In genomic region chr17:31855597-31856518, GRCm38 (mm10) we compare ENCODE assay signal across 8 mouse cellular contexts. TPM values are rescaled to one million over a fixed set of nuclear protein-coding genes. Genes with fewer than 3 reads are reported as not detected.
DNase-seq lines count a peak whose midpoint lies in the region; ATAC-seq and TF ChIP-seq lines count a peak whose summit lies in the region.

Gene Sik1, minus strand, starts transcription at chr17:31855804.

- peaks cover 11% of the 10 kb centered on the region for H3K79me2 ChIP-seq in MEL (ENCODE audit: control insufficient read depth, insufficient read depth, low read length, poor library complexity)

- peaks cover 2 to 12% of the 10 kb centered on the region in 2 experiments; a peak in 3 of 4 replicates for H3K4me1 ChIP-seq in MEL (ENCODE audit: control insufficient read depth in 1 of 2, insufficient read depth in 2 of 2, low read length in 2 of 2)
- no peaks in the 10 kb centered on the region for H3K4me1 ChIP-seq in cerebellum, adult 2 months (ENCODE audit: control insufficient read depth, insufficient read depth, low read length)
- H3K4me1 ChIP-seq in lung, postnatal 0 days (ENCODE audit: insufficient read depth, low read depth, low read length): peaks cover 17% of the 10 kb centered on the region; the same call in 1 of the 2 replicates

- H3K4me2 ChIP-seq in lung, postnatal 0 days (replicated peaks; ENCODE audit: low read depth, low read length): peak within 1 kb of the TSS; percentile 69

- H3K27ac ChIP-seq in MEL (ENCODE audit: control insufficient read depth, low read depth, low read length): peak within 1 kb of the TSS; percentile 83
- peak within 1 kb of the TSS; percentile 30; the same call in 1 of the 2 replicates for H3K27ac ChIP-seq in cerebellum, adult 2 months (ENCODE audit: insufficient read depth, low read length)
- H3K27ac ChIP-seq in lung, postnatal 0 days (ENCODE audit: low read length): peak within 1 kb of the TSS; percentile 98

- peak; percentile 96 for DNase-seq in MEL (ENCODE audit: low read depth, low spot score)
- peak; percentile 96 to 97 for DNase-seq in cerebellum, adult 2 months
- DNase-seq in forelimb bud, embryonic 11.5 days (ENCODE audit: low read depth, low spot score): peak; percentile 96
- DNase-seq in layer of hippocampus, adult 9-11 months: peak; percentile 98
- DNase-seq in lung, postnatal 0 days (ENCODE audit: low spot score): peak; percentile 99
- DNase-seq in ovary, postnatal 14 days (ENCODE audit: low spot score): peak; percentile 98
- DNase-seq in thymus, postnatal 14 days: peak; percentile 99

- no peak for TF ChIP-seq RAD21 in MEL (IDR thresholded peaks at IDR 0.05; ENCODE audit: low read depth, low read length)

- H3K36me3 ChIP-seq in MEL (ENCODE audit: control insufficient read depth in 1 of 2, insufficient read depth in 2 of 2, low read length in 2 of 2): no peaks in the 10 kb centered on the region
- H3K36me3 ChIP-seq in lung, postnatal 0 days (ENCODE audit: insufficient read depth, low read length): peaks cover 4% of the 10 kb centered on the region

- TF ChIP-seq POLR2A in MEL (IDR thresholded peaks at IDR 0.05; ENCODE audit: control insufficient read depth in 1 of 2, insufficient read depth in 1 of 2, low read depth in 1 of 2, low read length in 2 of 2, poor library complexity in 1 of 2): peak; percentile 49 to 55; a peak in 2 of 4 replicates
- TF ChIP-seq POLR2A in cerebellum, adult 2 months (IDR thresholded peaks at IDR 0.05; ENCODE audit: borderline replicate concordance, insufficient read depth, low read length): no peak

- H3K9ac ChIP-seq in MEL (ENCODE audit: control insufficient read depth, low read depth, low read length, poor library complexity, severe bottlenecking): peak within 1 kb of the TSS; percentile 93
- peak within 1 kb of the TSS; percentile 100 for H3K9ac ChIP-seq in lung, postnatal 0 days (replicated peaks; ENCODE audit: low read depth)

- peak; percentile 77 to 83 for ATAC-seq in hematopoietic stem cell, adult 5-6 weeks (replicated peaks in 1 of 2; ENCODE audit: insufficient read depth in 1 of 2, low FRiP score in 2 of 2, low TSS enrichment in 1 of 2, low read depth in 1 of 2, poor library complexity in 2 of 2, severe bottlenecking in 2 of 2)
- ATAC-seq in lung, postnatal 0 days: peak; percentile 85

- H3K4me3 ChIP-seq in MEL (ENCODE audit: control insufficient read depth in 1 of 2, insufficient read depth in 1 of 2, low read depth in 2 of 2, low read length in 2 of 2): peak within 1 kb of the TSS; percentile 98
- H3K4me3 ChIP-seq in cerebellum, adult 2 months (replicated peaks; ENCODE audit: insufficient read depth, low read depth, low read length): peak within 1 kb of the TSS; percentile 71
- H3K4me3 ChIP-seq in lung, postnatal 0 days (ENCODE audit: low read depth, low read length): peak within 1 kb of the TSS; percentile 98

- H3K27me3 ChIP-seq in MEL (ENCODE audit: control insufficient read depth in 1 of 2, insufficient read depth in 2 of 2, low read length in 2 of 2): no peaks in the 10 kb centered on the region
- H3K27me3 ChIP-seq in cerebellum, adult 2 months (ENCODE audit: control insufficient read depth, insufficient read depth, low read length): no peaks in the 10 kb centered on the region
- H3K27me3 ChIP-seq in lung, postnatal 0 days (replicated peaks; ENCODE audit: insufficient read depth, low read length): no peaks in the 10 kb centered on the region

- WGBS in cerebellum, adult 2 months: 1% methylated on average over 85 of the region's 92 CpGs
- 1% methylated on average over 50 of the region's 92 CpGs for whole genome bisulfite sequencing in lung, postnatal 0 days

- no peak for TF ChIP-seq EP300 in MEL (IDR thresholded peaks at IDR 0.05; ENCODE audit: low read depth in 1 of 2, low read length in 2 of 2)
- TF ChIP-seq EP300 in lung, postnatal 0 days (IDR thresholded peaks at IDR 0.05): peak; percentile 14; the same call in 1 of the 2 replicates

- H3K9me3 ChIP-seq in MEL (replicated peaks; ENCODE audit: insufficient read depth, low read length): no peaks in the 10 kb centered on the region
- no peaks in the 10 kb centered on the region for H3K9me3 ChIP-seq in lung, postnatal 0 days (ENCODE audit: low read length)

- TF ChIP-seq CTCF in MEL (IDR thresholded peaks at IDR 0.05 in 2 of 3, conservative IDR thresholded peaks at IDR 0.05 in 1 of 3; ENCODE audit: control insufficient read depth in 1 of 3, insufficient read depth in 1 of 3, low read depth in 2 of 3, low read length in 3 of 3, poor library complexity in 1 of 3, severe bottlenecking in 1 of 3): peak in 2 of 3 experiments; percentile 52 to 96; a peak in 4 of 6 replicates
- TF ChIP-seq CTCF in cerebellum, adult 2 months (IDR thresholded peaks at IDR 0.05; ENCODE audit: borderline replicate concordance, insufficient read depth, low read depth, low read length): peak; percentile 31; the same call in 1 of the 2 replicates
- TF ChIP-seq CTCF in lung, postnatal 0 days (IDR thresholded peaks at IDR 0.05): peak; percentile 64

TF ChIP-seq in MEL, 35 proteins besides CTCF, POLR2A, EP300 and RAD21:
- no peak for TF ChIP-seq MAFK (IDR thresholded peaks at IDR 0.05; ENCODE audit: borderline replicate concordance, low read depth, low read length)
- no peak for TF ChIP-seq ZC3H11A (IDR thresholded peaks at IDR 0.05; ENCODE audit: low read depth, low read length)
- peak; percentile 37; the same call in 1 of the 2 replicates for TF ChIP-seq TCF12 (IDR thresholded peaks at IDR 0.05; ENCODE audit: low read depth, low read length)
- TF ChIP-seq TAL1 (IDR thresholded peaks at IDR 0.05; ENCODE audit: low read length): no peak
- peak; percentile 52; the same call in 1 of the 2 replicates for TF ChIP-seq NELFE (IDR thresholded peaks at IDR 0.05; ENCODE audit: low read depth, low read length)
- 0 out of 2 replicates have a peak, but pooled peaks have one; percentile 6 for TF ChIP-seq USF1 (IDR thresholded peaks at IDR 0.05; ENCODE audit: low read depth, low read length)
- peak; percentile 75 for TF ChIP-seq MXI1 (IDR thresholded peaks at IDR 0.05; ENCODE audit: low read depth, low read length)
- TF ChIP-seq GABPA (IDR thresholded peaks at IDR 0.05; ENCODE audit: low read depth, low read length): peak; percentile 43; the same call in 1 of the 2 replicates
- no peak for TF ChIP-seq RCOR1 (IDR thresholded peaks at IDR 0.05; ENCODE audit: low read depth, low read length)
- TF ChIP-seq USF2 (IDR thresholded peaks at IDR 0.05; ENCODE audit: borderline replicate concordance in 1 of 2, insufficient read depth in 1 of 2, low read depth in 1 of 2, low read length in 2 of 2): no peak
- peak; percentile 89 for TF ChIP-seq SIN3A (IDR thresholded peaks at IDR 0.05; ENCODE audit: low read length)
- TF ChIP-seq CHD2 (IDR thresholded peaks at IDR 0.05; ENCODE audit: low read length): no peak
- no peak for TF ChIP-seq GATA1 (IDR thresholded peaks at IDR 0.05; ENCODE audit: low read depth, low read length)
- TF ChIP-seq NRF1 (IDR thresholded peaks at IDR 0.05; ENCODE audit: insufficient read depth, low read depth, low read length, poor library complexity, severe bottlenecking): 0 out of 2 replicates have a peak, but pooled peaks have one; percentile 15
- no peak for TF ChIP-seq MEF2A (IDR thresholded peaks at IDR 0.05; ENCODE audit: extremely low read depth, insufficient replicate concordance, low read depth, low read length, poor library complexity, severe bottlenecking)
- peak; percentile 91; the same call in 1 of the 2 replicates for TF ChIP-seq MAZ (IDR thresholded peaks at IDR 0.05; ENCODE audit: low read depth, low read length)
- peak; percentile 91 for TF ChIP-seq ETS1 (IDR thresholded peaks at IDR 0.05; ENCODE audit: low read depth, low read length)
- TF ChIP-seq MYB (IDR thresholded peaks at IDR 0.05; ENCODE audit: low read depth, low read length): no peak
- TF ChIP-seq BHLHE40 (IDR thresholded peaks at IDR 0.05; ENCODE audit: borderline replicate concordance, low read depth, low read length): no peak
- no peak for TF ChIP-seq MYC (IDR thresholded peaks at IDR 0.05; ENCODE audit: low read depth, low read length)
- TF ChIP-seq POLR2AphosphoS2 (IDR thresholded peaks at IDR 0.05; ENCODE audit: low read length): no peak
- TF ChIP-seq ZMIZ1 (IDR thresholded peaks at IDR 0.05; ENCODE audit: low read depth, low read length): no peak
- TF ChIP-seq HCFC1 (IDR thresholded peaks at IDR 0.05; ENCODE audit: low read depth, low read length): peak; percentile 80
- TF ChIP-seq ZKSCAN1 (IDR thresholded peaks at IDR 0.05; ENCODE audit: low read depth, low read length): no peak
- TF ChIP-seq SMC3 (IDR thresholded peaks at IDR 0.05; ENCODE audit: low read depth, low read length): peak; percentile 7
- TF ChIP-seq TBP (IDR thresholded peaks at IDR 0.05; ENCODE audit: low read depth, low read length): no peak
- no peak for TF ChIP-seq MAX (IDR thresholded peaks at IDR 0.05; ENCODE audit: low read length)
- TF ChIP-seq CHD1 (IDR thresholded peaks at IDR 0.05; ENCODE audit: low read depth, low read length): no peak
- TF ChIP-seq E2F4 (IDR thresholded peaks at IDR 0.05; ENCODE audit: borderline replicate concordance, low read depth, low read length): no peak
- TF ChIP-seq ZNF384 (IDR thresholded peaks at IDR 0.05; ENCODE audit: low read depth, low read length): no peak
- TF ChIP-seq KAT2A (conservative IDR thresholded peaks at IDR 0.05; ENCODE audit: low read depth, low read length): no peak; the same call in 1 of the 2 replicates
- peak; percentile 90 for TF ChIP-seq ELF1 (IDR thresholded peaks at IDR 0.05; ENCODE audit: low read depth, low read length)
- no peak for TF ChIP-seq POLR2AphosphoS5 (IDR thresholded peaks at IDR 0.05; ENCODE audit: borderline replicate concordance, low read depth, low read length)
- TF ChIP-seq JUND (IDR thresholded peaks at IDR 0.05; ENCODE audit: low read depth, low read length): no peak
- TF ChIP-seq UBTF (IDR thresholded peaks at IDR 0.05; ENCODE audit: borderline replicate concordance, insufficient read depth, low read depth, low read length): no peak

RNA-seq across cellular contexts. Expression of gene Sik1, which starts in this region (rescaled TPM):
- total RNA-seq in MEL (2012; rRNA removed): 4.7 and 5.5 TPM in 2 replicates
- 10 to 100 TPM in 1 of 2 experiments, not detected in 1; 10.4 TPM for polyA plus RNA-seq in MEL (2012; ENCODE audit: insufficient read depth in 1 of 2, insufficient read length in 2 of 2, low read depth in 1 of 2, low replicate concordance in 2 of 2, missing spikeins in 1 of 2)
- polyA plus RNA-seq in cerebellum, adult 2 months (2012; rRNA removed): 5.0 and 5.2 TPM in 2 replicates
- 77.4 and 203 TPM in 2 replicates for total RNA-seq in hematopoietic stem cell, adult 5-6 weeks (2017)
- polyA plus RNA-seq in lung, postnatal 0 days (2015; fragmentation: Nextera tagmentation; extraction: Ambion mirVana): 29.5 and 35.9 TPM in 2 replicates

Comparison
In these comparisons a context has a peak if more than half of its experiments do, and no peak if none do; other contexts are left out.
1. Peak in every context shown above with its lines: DNase-seq, ATAC-seq, H3K4me3 ChIP-seq and H3K27ac ChIP-seq.
2. RNA of gene Sik1 (total RNA-seq): 77.4 to 203 TPM in hematopoietic stem cell, adult 5-6 weeks; 4.7 to 5.5 TPM in MEL; every median in the first group is over 10 times any median in the second.
3. H3K27ac ChIP-seq: peak in every context shown above with its lines; median percentile 98 in lung, postnatal 0 days; 83 in MEL; 30 in cerebellum, adult 2 months.